Mouse (Mus musculus) lung, postnatal 0 days (tissue): ENCODE results near the gene Golph3l.

Source experiments
- CTCF ChIP-seq: IDR thresholded peaks from 2 replicates; pipeline ENCODE4 v1.5.1; 2016; ENCODE audit warnings: antibody characterized with exemption, mild to moderate bottlenecking
- EP300 ChIP-seq: IDR thresholded peaks from 2 replicates; pipeline ENCODE4 v1.6.1; 2016; ENCODE audit warnings: antibody characterized with exemption, mild to moderate bottlenecking, control low read depth

GRCm38 (mm10) chr3:95632648-95633588, 44.2 kb downstream of the Golph3l start:
- TF ChIP-seq CTCF (peak; percentile 74), EP300 (peak; percentile 48; the same call in 1 of the 2 replicates)
